Mouse (Mus musculus) liver, embryonic 12.5 days (tissue): ENCODE results near the gene Atp1b2. TPM values are rescaled to one million over a fixed set of nuclear protein-coding genes. Genes with fewer than 3 reads are reported as not detected.
"Not testable (repeated sequence)": the region's sequence is repeated elsewhere in the genome, so short reads cannot be mapped to it uniquely, and the experiment has no call there.

Experiments used
- ATAC-seq: fragments of 200-750 bp; cut with Nextera tagmentation; 2 replicates; pipeline ENCODE4 v1.8.0; 2017; ENCODE audit warnings: moderate number of reproducible peaks, mild to moderate bottlenecking, moderate library complexity
- H3K27ac ChIP-seq: fragments of 300-500 bp; sonication (generic); 2 replicates; pipeline ENCODE4 v1.5.1; 2016; ENCODE audit warnings: mild to moderate bottlenecking
- H3K27me3 ChIP-seq: fragments of 300-500 bp; sonication (generic); replicated peaks from 2 replicates; pipeline ENCODE4 v1.6.1; 2016; ENCODE audit warnings: mild to moderate bottlenecking, moderate library complexity
- H3K36me3 ChIP-seq: fragments of 300-500 bp; sonication (generic); 2 replicates; pipeline ENCODE4 v1.6.1; 2016; ENCODE audit warnings: mild to moderate bottlenecking, moderate library complexity
- H3K4me1 ChIP-seq: fragments of 300-500 bp; sonication (generic); 2 replicates; pipeline ENCODE4 v1.6.1; 2016
- H3K4me2 ChIP-seq: fragments of 300-500 bp; sonication (generic); 2 replicates; pipeline ENCODE4 v1.6.1; 2016; ENCODE audit warnings: mild to moderate bottlenecking, moderate library complexity
- H3K4me3 ChIP-seq: fragments of 300-500 bp; sonication (generic); 2 replicates; pipeline ENCODE4 v1.5.1; 2016; ENCODE audit warnings: mild to moderate bottlenecking, moderate library complexity
- H3K9ac ChIP-seq: fragments of 300-500 bp; sonication (generic); 2 replicates; pipeline ENCODE4 v1.6.1; 2016; ENCODE audit warnings: mild to moderate bottlenecking, moderate library complexity
- H3K9me3 ChIP-seq: fragments of 300-500 bp; sonication (generic); replicated peaks from 2 replicates; pipeline ENCODE4 v1.6.1; 2016; ENCODE audit warnings: mild to moderate bottlenecking, moderate library complexity
- WGBS: fragments of 180-500 bp; shearing (Covaris S2); methylation state at CpG from one replicate; pipeline ENCODE4 v1.1.7; 2016; ENCODE audit not compliant: insufficient replicate concordance; 5-methylcytosine and 5-hydroxymethylcytosine counted together
- polyA plus RNA-seq: library from polyadenylated mRNA; unstranded; fragments of >200 nt; fragmentation: Nextera tagmentation; extraction: Ambion mirVana; gene quantifications from 2 replicates; pipeline ENCODE4 v1.2.1, GENCODE M21; 2016

The Atp1b2 gene
- 38.3 and 39.8 TPM in 2 replicates for polyA plus RNA-seq

DNA sequence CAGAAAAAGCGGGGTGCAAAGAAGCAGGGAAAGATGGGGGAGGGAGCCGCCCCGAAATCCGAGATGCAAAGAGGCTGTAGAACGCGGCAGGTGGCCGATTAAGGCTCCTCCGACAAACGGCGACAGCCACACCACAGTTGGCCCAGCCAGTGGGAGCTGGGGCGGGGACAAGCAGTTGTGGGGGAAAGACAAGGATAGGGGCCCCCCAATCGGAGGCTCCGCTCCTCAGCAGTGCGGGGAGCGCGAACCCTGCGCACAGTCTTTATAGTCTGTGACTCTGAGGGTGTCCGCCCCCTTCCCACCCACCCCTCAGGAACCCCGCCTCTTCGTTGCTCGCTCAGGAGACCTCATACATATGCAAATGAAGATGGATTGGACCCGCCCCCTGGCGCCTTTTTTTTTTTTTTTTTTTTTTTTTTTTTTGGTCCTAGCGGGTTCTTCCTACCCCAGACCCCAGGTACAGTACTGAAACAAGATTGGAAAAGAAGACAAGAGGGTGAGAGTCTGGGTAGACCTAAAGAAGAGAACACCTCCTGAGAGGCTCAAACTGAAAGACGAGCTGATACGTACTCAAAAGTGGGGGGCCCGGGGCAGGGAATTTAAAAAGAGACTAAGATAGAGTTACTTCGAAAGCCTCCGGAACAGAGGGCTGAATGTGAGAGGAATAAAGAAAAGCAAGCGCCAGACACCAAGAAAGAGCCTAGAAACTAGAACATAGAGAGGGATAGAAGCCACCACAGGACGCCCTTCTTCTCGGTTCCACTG is at the start of gene Atp1b2:
TSS of gene Atp1b2 (minus strand) at position 217 of the 765 bp plus-strand sequence.
- ATAC-seq, result peak; percentile 90
- no peaks in the 10 kb centered on the region for H3K9me3 ChIP-seq
- H3K4me3 ChIP-seq, result peak within 1 kb of the TSS; percentile 78
- H3K36me3 ChIP-seq, result peaks cover 27% of the 10 kb centered on the region
- H3K9ac ChIP-seq, result peak within 1 kb of the TSS; percentile 93
- no peaks in the 10 kb centered on the region for H3K27me3 ChIP-seq
- peak within 1 kb of the TSS; percentile 100 for H3K4me2 ChIP-seq
- peaks cover 93% of the 10 kb centered on the region for H3K4me1 ChIP-seq
- 4% methylated on average over 32 of the region's 32 CpGs for WGBS
- H3K27ac ChIP-seq, result peak within 1 kb of the TSS; percentile 84

DNA sequence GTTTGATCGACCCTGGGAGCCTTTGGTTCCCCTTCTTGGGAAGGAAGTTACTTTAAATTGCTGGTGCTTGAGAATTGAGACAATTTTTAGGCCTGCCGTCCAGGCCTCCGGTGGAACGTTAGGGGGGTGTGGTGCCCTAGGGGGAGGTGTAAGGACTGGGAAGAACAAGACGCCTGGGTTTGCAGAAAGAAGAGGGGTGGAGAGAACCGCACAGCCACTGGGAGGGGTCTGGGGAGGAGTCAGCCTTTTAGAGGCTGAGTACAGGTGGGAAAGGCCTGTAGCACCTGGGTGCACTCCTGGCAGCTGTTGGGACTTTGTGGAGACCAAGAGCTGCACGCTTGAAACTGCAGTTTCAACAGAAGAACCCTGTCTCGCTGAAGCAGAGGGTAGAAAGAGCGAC is 49.0 kb upstream of the Atp1b2 start:
- no peak for ATAC-seq
- H3K36me3 ChIP-seq, result peaks cover 89% of the 10 kb centered on the region
- no peaks in the 10 kb centered on the region for H3K9me3 ChIP-seq
- H3K27me3 ChIP-seq, result no peaks in the 10 kb centered on the region
- 43% methylated on average over 9 of the region's 9 CpGs for WGBS
- H3K27ac ChIP-seq, result peak overlapping the region; percentile 22; the same call in 1 of the 2 replicates
- no peak overlapping the region for H3K4me3 ChIP-seq
- peaks cover 45% of the 10 kb centered on the region for H3K4me1 ChIP-seq
- no peak overlapping the region for H3K9ac ChIP-seq
- no peak overlapping the region for H3K4me2 ChIP-seq

DNA sequence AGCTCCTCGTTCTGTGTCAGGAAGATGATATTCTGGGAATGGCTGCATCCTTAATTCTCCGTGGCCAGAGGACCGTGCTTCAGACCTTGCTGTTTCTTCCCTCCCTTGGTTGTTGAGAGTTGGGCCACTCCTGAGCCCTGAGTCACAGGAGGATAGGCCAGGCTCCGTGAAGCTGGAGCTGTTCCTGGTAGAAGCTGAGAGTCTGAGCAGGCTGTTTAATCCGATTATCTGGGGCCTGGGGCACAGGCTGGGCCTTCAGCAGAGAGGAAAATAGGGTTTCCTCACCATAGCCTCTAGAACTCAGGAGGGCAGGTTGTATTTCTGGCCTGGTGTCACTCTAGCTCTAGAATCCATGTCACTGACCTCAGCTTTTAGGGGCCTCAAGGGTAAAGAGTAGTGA is 47.7 kb upstream of the Atp1b2 start:
- Histone ChIP-seq H3K27me3 (no peaks in the 10 kb centered on the region), H3K4me1 (peaks cover 45% of the 10 kb centered on the region), H3K27ac (no peak overlapping the region), H3K4me3 (no peak overlapping the region), H3K9me3 (no peaks in the 10 kb centered on the region), H3K36me3 (peaks cover 91% of the 10 kb centered on the region), H3K4me2 (no peak overlapping the region), H3K9ac (no peak overlapping the region)
- WGBS, result 73% methylated on average over 5 of the region's 5 CpGs
- ATAC-seq, result no peak

DNA sequence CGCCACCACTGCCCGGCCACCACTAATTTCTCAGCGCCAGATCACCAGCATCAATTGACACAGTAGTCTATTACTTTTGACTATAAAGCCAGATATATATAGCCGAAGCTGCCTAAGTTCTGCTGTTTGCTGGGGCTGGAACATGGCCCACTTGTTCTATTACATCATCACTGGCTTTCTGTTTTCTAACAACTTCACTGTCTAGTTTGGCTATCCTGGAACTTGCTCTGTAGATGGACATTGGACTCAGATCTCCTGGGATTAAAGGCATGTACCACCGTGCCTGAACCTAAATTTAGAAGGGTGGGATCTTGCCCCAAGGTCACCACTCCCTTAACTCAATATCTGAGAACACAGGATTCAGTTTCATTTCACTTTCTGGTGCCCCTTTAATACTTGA is 40.1 kb upstream of the Atp1b2 start:
- ATAC-seq, result no peak

DNA sequence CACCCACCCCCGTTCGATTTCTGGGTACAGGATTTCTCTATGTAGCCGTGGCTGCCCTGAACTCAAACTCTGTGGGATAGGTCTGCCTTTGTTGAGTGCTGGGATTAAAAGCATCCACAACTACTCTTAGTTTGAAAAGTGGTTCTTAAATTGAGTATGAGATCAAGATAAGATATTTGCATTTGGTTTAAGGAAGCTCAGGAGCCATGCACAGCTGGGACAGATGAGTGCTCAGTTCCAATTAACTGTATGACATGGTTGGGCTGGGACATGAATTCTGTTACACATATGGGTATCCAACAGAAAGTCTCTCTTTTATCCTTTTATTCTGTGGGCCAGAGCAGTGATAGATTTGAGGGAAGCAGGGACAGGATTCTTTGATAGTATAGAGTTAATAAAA is 29.7 kb upstream of the Atp1b2 start:
- Histone ChIP-seq H3K27ac (peak overlapping the region; percentile 40; the same call in 1 of the 2 replicates), H3K9me3 (no peaks in the 10 kb centered on the region), H3K9ac (peak overlapping the region; percentile 31; the same call in 1 of the 2 replicates), H3K4me2 (peak overlapping the region; percentile 86), H3K4me1 (peaks cover 45% of the 10 kb centered on the region), H3K27me3 (no peaks in the 10 kb centered on the region), H3K36me3 (peaks cover 39% of the 10 kb centered on the region), H3K4me3 (no peak overlapping the region)
- WGBS, result 82% methylated on average over 3 of the region's 3 CpGs
- ATAC-seq, result no peak

More for the DNA sequence above, 40.1 kb upstream of the Atp1b2 start:
- Histone ChIP-seq H3K4me1 (no peaks in the 10 kb centered on the region), H3K36me3 (peaks cover 99% of the 10 kb centered on the region), H3K27me3 (no peaks in the 10 kb centered on the region), H3K4me3 (no peak overlapping the region), H3K27ac (no peak overlapping the region), H3K9me3 (no peaks in the 10 kb centered on the region), H3K9ac (no peak overlapping the region), H3K4me2 (no peak overlapping the region)
- WGBS, result 90% methylated on average over 5 of the region's 5 CpGs

DNA sequence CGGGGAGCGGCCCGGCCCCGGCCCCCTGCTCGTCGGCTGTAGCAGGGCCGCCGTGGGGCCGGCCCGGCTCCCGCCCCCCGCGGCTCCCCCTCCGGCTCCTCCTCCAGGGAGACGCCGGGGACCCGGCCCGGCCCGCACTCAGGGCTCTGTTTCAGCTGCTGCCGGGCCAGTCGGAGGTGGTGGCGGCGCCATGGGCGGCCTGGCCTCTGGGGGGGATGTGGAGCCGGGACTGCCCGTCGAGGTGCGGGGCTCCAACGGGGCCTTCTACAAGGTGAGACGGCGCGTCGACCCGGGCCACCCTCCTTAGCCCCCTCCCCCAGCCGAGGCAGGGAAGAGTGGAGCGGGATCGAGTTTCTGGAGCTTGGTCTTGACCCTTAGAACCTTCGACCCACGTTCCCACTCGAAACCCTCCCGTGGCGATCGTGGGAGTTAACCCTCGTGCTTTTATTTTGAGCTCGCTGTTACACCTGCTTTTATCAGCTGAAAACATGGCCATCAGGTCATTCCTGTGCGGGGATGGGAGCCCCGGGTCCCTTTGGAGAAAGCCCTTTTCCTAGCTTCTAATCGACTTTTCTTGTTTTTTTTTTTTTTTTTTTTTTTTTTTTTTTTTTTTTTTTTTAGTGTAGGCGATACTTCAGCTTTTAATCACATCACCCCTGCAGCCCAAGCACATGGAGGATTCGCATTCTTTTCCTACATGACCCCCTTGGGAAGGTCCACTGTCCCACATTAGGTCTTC is 27.6 kb upstream of the Atp1b2 start:
- WGBS, result under 1% methylated on average over 42 of the region's 50 CpGs
- ATAC-seq, result peak; percentile 60
- Histone ChIP-seq H3K9me3 (no peaks in the 10 kb centered on the region), H3K36me3 (peaks cover 22% of the 10 kb centered on the region), H3K27ac (peak overlapping the region; percentile 98), H3K4me3 (peak overlapping the region; percentile 98), H3K27me3 (no peaks in the 10 kb centered on the region), H3K4me2 (peak overlapping the region; percentile 86), H3K9ac (peak overlapping the region; percentile 99), H3K4me1 (peaks cover 48% of the 10 kb centered on the region)

DNA sequence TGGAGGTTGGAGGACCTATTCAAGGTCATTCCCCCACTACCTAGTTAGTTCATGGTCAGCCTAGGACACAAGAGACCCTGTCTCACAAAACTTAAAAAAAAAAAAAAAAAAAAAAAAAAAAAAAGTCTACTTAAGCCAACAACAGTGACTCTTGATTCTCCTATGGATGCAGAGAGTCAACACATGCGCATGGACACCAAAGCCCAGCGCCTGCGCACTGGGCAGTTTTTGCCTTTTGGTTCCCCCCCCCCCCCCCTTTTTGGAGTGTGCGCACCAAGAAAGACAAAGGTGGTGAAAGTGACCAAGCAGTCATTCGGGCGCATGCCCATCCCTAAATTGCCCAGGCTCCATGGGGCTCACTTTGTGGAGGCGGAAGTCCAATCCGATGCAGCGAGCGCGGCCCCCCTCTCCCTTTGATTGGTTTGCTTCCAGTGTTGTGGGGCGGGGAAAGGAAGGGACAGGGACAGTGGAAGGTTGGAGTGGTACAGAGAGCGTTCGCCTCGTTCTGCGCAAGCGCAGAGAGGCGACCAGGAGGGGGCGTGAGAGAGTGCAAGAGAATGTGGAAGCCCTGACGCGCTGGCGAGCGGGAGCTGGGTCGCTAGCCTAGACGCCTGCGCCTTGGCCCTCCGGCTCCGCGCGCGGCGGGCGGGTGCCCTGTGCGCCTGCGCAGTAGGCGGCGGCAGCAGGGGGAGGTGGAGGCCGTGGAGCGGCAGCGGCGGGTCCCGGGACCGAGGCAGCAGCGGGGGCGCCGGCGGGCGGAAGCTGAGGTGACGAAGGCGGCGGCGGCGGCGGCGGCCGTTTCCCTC is 26.7 kb upstream of the Atp1b2 start, which contains the start of gene Fxr2:
TSS of gene Fxr2 (plus strand) at position 707 of the 806 bp plus-strand sequence.
- under 1% methylated on average over 48 of the region's 56 CpGs for WGBS
- peaks cover 14% of the 10 kb centered on the region for H3K36me3 ChIP-seq
- H3K27ac ChIP-seq, result peak within 1 kb of the TSS; percentile 98
- peak within 1 kb of the TSS; percentile 99 for H3K9ac ChIP-seq
- peak; percentile 95 for ATAC-seq
- H3K4me1 ChIP-seq, result peaks cover 48% of the 10 kb centered on the region
- no peaks in the 10 kb centered on the region for H3K9me3 ChIP-seq
- H3K4me2 ChIP-seq, result peak within 1 kb of the TSS; percentile 86
- H3K27me3 ChIP-seq, result no peaks in the 10 kb centered on the region
- H3K4me3 ChIP-seq, result peak within 1 kb of the TSS; percentile 98

DNA sequence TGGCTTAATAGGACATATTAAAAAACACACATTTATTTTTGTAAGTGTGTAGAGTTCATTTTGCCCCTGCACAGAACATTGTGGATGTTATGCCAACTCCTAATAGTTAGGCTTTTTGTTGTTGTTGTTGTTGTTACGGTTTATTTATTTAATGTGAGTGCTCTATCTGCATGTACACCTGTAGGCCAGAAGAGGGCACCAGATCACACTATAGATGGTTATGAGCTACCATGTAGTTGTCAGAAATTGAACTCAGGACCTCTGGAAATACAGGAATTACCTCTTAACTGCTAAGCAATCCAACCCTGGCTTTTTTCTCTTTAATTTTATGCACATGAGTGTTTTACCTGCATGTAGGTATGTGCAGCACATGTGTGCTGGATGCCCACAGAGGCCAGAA is 24.1 kb upstream of the Atp1b2 start:
- H3K4me2 ChIP-seq, result no peak overlapping the region
- H3K4me3 ChIP-seq, result no peak overlapping the region
- no peaks in the 10 kb centered on the region for H3K9me3 ChIP-seq
- peaks cover 26% of the 10 kb centered on the region for H3K4me1 ChIP-seq
- no peak overlapping the region for H3K27ac ChIP-seq
- ATAC-seq, result no peak
- H3K36me3 ChIP-seq, result no peaks in the 10 kb centered on the region
- H3K27me3 ChIP-seq, result no peaks in the 10 kb centered on the region
- WGBS, result 63% methylated on average over 1 of the region's 1 CpGs
- H3K9ac ChIP-seq, result no peak overlapping the region

DNA sequence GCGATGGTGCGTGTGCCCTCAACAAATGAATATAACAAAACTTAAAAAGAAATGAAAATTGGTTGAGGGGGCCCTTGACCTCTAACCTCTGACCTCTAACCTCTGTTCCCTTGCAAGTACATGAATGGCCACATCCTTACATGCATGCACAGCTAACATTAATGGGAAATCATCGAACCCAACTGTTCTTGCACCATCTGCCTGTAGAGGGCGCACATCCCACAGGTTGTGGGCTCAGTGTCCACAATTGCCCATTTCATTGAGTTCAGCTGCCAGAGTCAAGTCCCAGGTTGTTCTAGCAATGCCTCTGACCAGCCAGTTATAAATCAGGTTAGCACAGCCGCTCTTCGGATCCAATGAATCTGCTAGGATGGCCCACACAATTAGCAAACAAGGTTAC is 22.5 kb upstream of the Atp1b2 start:
- WGBS, result 31% methylated on average over 6 of the region's 6 CpGs
- H3K9me3 ChIP-seq, result no peaks in the 10 kb centered on the region
- no peak overlapping the region for H3K27ac ChIP-seq
- no peaks in the 10 kb centered on the region for H3K27me3 ChIP-seq
- no peaks in the 10 kb centered on the region for H3K36me3 ChIP-seq
- H3K4me2 ChIP-seq, result no peak overlapping the region
- no peak overlapping the region for H3K4me3 ChIP-seq
- no peak for ATAC-seq
- peaks cover 16% of the 10 kb centered on the region for H3K4me1 ChIP-seq
- no peak overlapping the region for H3K9ac ChIP-seq

DNA sequence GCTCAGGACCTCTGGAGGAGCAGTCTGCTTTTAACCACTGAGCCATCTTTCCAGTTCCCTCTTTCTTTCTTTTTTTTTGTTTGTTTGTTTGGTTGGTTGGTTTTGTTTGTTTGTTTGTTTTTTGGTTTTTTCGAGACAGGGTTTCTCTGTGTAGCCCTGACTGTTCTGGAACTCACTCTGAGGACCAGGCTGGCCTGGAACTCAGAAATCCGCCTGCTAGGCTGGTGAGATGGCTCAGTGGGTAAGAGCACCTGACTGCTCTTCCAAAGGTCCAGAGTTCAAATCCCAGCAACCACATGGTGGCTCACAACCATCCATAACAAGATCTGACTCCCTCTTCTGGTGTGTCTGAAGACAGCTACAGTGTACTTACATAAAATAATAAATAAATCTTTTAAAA is 18.6 kb upstream of the Atp1b2 start:
- H3K4me1 ChIP-seq, result peaks cover 41% of the 10 kb centered on the region
- 73% methylated on average over 2 of the region's 2 CpGs for WGBS
- ATAC-seq, H3K36me3 ChIP-seq, H3K9me3 ChIP-seq, H3K27ac ChIP-seq, H3K4me3 ChIP-seq, H3K27me3 ChIP-seq, H3K9ac ChIP-seq, H3K4me2 ChIP-seq: not testable (repeated sequence)

DNA sequence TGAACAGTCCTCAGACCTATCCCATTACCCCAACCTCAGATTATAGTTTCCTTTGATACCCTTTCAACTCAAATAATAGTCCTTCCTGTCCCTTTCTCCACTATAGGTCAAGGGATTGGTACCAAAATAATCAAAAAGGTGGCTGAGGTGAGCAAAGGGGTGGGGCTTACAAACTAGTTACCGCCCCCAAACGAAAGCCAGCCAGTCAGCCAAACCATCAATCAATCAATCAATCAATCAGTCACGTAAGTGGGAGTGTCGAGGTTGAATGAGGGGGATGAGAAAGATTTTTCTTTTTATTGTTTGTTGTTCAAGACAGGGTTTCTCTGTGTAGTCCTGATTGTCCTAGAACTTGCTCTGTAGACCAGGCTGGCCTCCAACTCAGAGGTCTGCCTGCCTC is 17.3 kb upstream of the Atp1b2 start:
- no peaks in the 10 kb centered on the region for H3K9me3 ChIP-seq
- H3K27ac ChIP-seq, result no peak overlapping the region
- H3K4me1 ChIP-seq, result peaks cover 42% of the 10 kb centered on the region
- no peaks in the 10 kb centered on the region for H3K36me3 ChIP-seq
- no peak overlapping the region for H3K9ac ChIP-seq
- 0 out of 2 replicates have a peak overlapping the region, but pooled peaks have one; percentile 62 for H3K4me3 ChIP-seq
- ATAC-seq, result no peak
- WGBS, result 65% methylated on average over 4 of the region's 4 CpGs
- peak overlapping the region; percentile 77 for H3K4me2 ChIP-seq
- peaks cover under 1% of the 10 kb centered on the region; the same call in 1 of the 2 replicates for H3K27me3 ChIP-seq
